Mouse (Mus musculus): ENCODE data around the gene Slc4a1.

DNA sequence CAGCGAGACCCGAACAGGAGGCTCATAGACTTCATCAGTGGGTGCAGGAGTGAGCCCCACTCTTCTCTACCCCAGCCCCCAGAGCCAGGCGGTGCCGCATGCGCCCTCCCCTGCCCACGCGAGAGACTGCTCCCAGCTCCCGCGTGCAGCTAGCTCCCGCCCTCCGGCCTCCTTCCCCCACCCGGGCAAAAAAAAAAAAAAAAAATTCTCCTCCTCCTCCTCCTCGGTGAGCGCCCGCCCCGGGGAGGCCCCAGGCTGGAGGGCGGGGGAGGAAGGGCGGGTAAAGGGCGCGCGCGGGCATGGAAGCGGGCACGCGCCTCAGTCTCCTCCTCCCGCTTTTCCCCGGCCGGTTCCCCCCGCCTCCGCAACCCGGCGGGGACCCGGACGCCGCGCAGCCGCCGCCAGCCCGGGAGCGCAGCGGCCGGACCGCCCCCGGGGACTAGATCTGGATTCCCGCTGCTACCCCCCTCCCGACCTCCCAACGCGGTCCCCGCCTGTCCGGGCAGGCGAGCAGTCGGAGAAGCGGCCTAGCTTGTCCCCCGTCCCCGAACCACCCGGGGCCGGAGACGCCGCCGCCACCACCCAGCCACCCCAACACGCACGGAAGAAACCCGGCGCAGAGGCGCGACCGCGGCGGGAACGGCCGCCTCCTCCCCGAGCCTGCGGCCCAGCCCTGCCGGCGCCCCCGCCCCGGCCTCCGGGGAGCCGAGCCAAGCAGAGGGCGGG, 49.3 kb downstream of the Slc4a1 start:
- peak; percentile 40; the same call in 1 of the 2 replicates for TF ChIP-seq CTCF (IDR thresholded peaks at IDR 0.05)
- TF ChIP-seq EP300 (IDR thresholded peaks at IDR 0.05; ENCODE audit: insufficient read depth, low read depth, low read length): 0 out of 2 replicates have a peak, but pooled peaks have one; percentile 34
- TF ChIP-seq POLR2A (IDR thresholded peaks at IDR 0.05; ENCODE audit: insufficient read depth, low read depth, low read length): 0 out of 2 replicates have a peak, but pooled peaks have one; percentile 49

Data from heart, adult 2 months (tissue).